Mouse (Mus musculus): Measurements from ENCODE around the gene Abcb9. TPM values are rescaled to one million over a fixed set of nuclear protein-coding genes. Genes with fewer than 3 reads are reported as not detected.

Gene Abcb9
- polyA plus RNA-seq, 1 experiment from 2014 or later, result 3.7 TPM

GRCm38 (mm10) chr5:124043212-124043978 lies 52.2 kb downstream of the Abcb9 start:
- Histone ChIP-seq H3K36me3 (replicated peaks; ENCODE audit: insufficient read depth, low read length) (no peaks in the 10 kb centered on the region), H3K27me3 (ENCODE audit: insufficient read depth, low read length) (no peaks in the 10 kb centered on the region), H3K4me2 (ENCODE audit: low read depth, low read length) (no peak overlapping the region), H3K4me3 (ENCODE audit: low read depth, low read length) (no peak overlapping the region), H3K27ac (ENCODE audit: low read depth) (peak overlapping the region; percentile 56; the same call in 1 of the 2 replicates), H3K9me3 (ENCODE audit: low read length) (no peaks in the 10 kb centered on the region), H3K9ac (replicated peaks) (no peak overlapping the region; the same call in 1 of the 2 replicates), H3K4me1 (ENCODE audit: insufficient read depth) (peaks cover 18% of the 10 kb centered on the region)
- 51% methylated on average over 10 of the region's 10 CpGs for WGBS (ENCODE audit: insufficient replicate concordance)
- ATAC-seq (peak; percentile 50; the same call in 1 of the 2 replicates), DNase-seq (no peak)
- TF ChIP-seq EP300 (IDR thresholded peaks at IDR 0.05; ENCODE audit: low read depth) (no peak), CTCF (IDR thresholded peaks at IDR 0.05; ENCODE audit: low read depth) (no peak)

DNA sequence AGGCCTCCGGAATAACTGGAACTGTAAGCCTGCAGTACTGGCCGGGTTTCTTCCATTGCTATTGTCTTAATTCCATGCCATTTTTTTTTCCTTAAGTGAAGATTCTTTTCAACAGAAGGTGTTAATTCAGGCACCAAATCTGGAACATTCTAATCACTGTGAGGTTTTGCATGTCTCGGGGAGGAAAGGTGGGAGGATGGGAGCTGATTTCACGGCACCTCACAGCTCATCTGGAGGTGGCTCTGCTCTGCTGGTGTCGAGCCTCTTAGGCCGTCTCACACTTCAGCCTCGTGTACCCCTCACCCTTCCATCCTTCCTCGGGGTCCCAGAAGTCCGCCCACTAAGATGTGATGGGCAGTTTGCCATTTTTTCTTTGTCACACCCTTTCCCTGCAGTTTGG lies 54.5 kb downstream of the Abcb9 start:
- Histone ChIP-seq H3K36me3 (replicated peaks; ENCODE audit: insufficient read depth, low read length) (no peaks in the 10 kb centered on the region), H3K4me2 (ENCODE audit: low read depth, low read length) (no peak overlapping the region), H3K27ac (ENCODE audit: low read depth) (no peak overlapping the region), H3K9me3 (ENCODE audit: low read length) (no peaks in the 10 kb centered on the region), H3K9ac (replicated peaks) (no peak overlapping the region), H3K4me3 (ENCODE audit: low read depth, low read length) (no peak overlapping the region), H3K4me1 (ENCODE audit: insufficient read depth) (peaks cover 7% of the 10 kb centered on the region; the same call in 1 of the 2 replicates), H3K27me3 (ENCODE audit: insufficient read depth, low read length) (no peaks in the 10 kb centered on the region)
- ATAC-seq, result no peak
- no peak for DNase-seq
- TF ChIP-seq EP300 (IDR thresholded peaks at IDR 0.05; ENCODE audit: low read depth) (no peak), CTCF (IDR thresholded peaks at IDR 0.05; ENCODE audit: low read depth) (no peak)
- 69% methylated on average over 9 of the region's 9 CpGs for WGBS (ENCODE audit: insufficient replicate concordance)

DNA sequence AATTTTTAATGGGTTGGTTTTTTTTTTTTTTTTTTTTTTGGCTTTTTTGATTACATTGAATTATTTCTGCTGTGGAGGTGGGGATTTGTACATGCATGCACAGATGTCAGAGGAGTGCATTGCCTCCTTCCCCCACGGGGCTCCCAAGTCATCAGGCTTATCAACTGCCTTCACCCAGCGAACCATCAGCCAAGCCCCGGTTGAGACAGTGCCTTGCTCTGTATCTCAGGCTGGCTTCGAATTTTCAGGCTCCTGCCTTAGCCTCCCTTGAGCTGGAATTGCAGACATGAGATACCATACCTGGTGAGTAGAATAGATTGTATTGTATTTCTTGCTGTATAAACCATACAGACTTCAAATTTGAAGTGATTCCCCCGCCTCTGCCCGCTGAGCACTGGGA lies 56.0 kb downstream of the Abcb9 start:
- WGBS (ENCODE audit: insufficient replicate concordance), result 63% methylated on average over 6 of the region's 6 CpGs
- H3K36me3 ChIP-seq (replicated peaks; ENCODE audit: insufficient read depth, low read length), result no peaks in the 10 kb centered on the region
- peaks cover 10% of the 10 kb centered on the region; the same call in 1 of the 2 replicates for H3K4me1 ChIP-seq (ENCODE audit: insufficient read depth)
- H3K4me2 ChIP-seq (ENCODE audit: low read depth, low read length), result no peak overlapping the region
- TF ChIP-seq EP300 (IDR thresholded peaks at IDR 0.05; ENCODE audit: low read depth), result no peak
- no peak for TF ChIP-seq CTCF (IDR thresholded peaks at IDR 0.05; ENCODE audit: low read depth)
- H3K27me3 ChIP-seq (ENCODE audit: insufficient read depth, low read length), result no peaks in the 10 kb centered on the region
- no peak overlapping the region for H3K9ac ChIP-seq (replicated peaks)
- DNase-seq (no peak), ATAC-seq (no peak)
- no peak overlapping the region for H3K4me3 ChIP-seq (ENCODE audit: low read depth, low read length)
- no peaks in the 10 kb centered on the region for H3K9me3 ChIP-seq (ENCODE audit: low read length)
- no peak overlapping the region for H3K27ac ChIP-seq (ENCODE audit: low read depth)

DNA sequence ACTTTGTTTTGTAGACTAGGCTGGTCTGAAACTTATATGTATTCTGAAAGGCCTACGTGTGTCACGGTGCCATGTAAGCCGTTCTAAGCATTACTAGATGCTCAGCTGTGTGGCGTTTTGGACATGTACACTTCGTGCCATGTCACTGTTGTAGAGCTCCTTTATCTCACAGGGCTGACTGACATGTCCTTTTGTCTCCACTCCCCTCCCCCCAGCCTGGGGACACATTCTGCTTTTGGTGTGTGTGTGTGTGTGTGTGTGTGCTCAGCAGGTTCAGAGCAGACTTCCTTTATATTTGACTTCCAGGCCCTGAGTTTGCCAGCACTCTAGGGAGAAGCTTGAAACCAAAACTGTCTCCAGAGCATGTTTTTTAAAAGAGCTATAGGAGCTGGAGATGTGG lies 58.8 kb downstream of the Abcb9 start:
- DNase-seq (no peak), ATAC-seq (no peak)
- no peaks in the 10 kb centered on the region for H3K27me3 ChIP-seq (ENCODE audit: insufficient read depth, low read length)
- no peaks in the 10 kb centered on the region for H3K9me3 ChIP-seq (ENCODE audit: low read length)
- H3K36me3 ChIP-seq (replicated peaks; ENCODE audit: insufficient read depth, low read length), result no peaks in the 10 kb centered on the region
- 54% methylated on average over 5 of the region's 5 CpGs for WGBS (ENCODE audit: insufficient replicate concordance)
- H3K27ac ChIP-seq (ENCODE audit: low read depth), result 0 out of 2 replicates have a peak overlapping the region, but pooled peaks have one; percentile 12
- H3K4me2 ChIP-seq (ENCODE audit: low read depth, low read length), result no peak overlapping the region
- TF ChIP-seq EP300 (IDR thresholded peaks at IDR 0.05; ENCODE audit: low read depth), result no peak
- no peak for TF ChIP-seq CTCF (IDR thresholded peaks at IDR 0.05; ENCODE audit: low read depth)
- H3K9ac ChIP-seq (replicated peaks), result no peak overlapping the region
- peaks cover 11% of the 10 kb centered on the region; the same call in 1 of the 2 replicates for H3K4me1 ChIP-seq (ENCODE audit: insufficient read depth)
- no peak overlapping the region for H3K4me3 ChIP-seq (ENCODE audit: low read depth, low read length)

DNA sequence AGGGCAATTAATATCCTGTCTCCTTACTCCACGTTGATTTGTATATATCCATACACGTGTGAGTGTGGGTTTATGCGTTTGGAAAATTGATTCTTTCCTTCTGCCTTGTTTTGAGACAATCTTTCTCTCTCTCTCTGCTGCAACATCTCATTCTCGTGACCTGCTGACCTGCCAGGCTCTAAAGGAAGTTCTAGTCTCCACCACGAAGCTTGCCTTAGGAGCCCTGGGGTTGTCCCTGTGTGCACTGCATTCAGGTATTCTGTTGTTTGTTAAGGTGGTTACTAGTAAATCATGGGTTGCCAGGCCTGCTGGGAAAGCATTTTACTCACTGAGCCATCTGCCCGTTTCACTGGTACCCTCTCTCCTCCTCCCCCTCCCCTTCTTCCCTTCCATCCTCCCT lies 59.3 kb downstream of the Abcb9 start:
- H3K4me3 ChIP-seq (ENCODE audit: low read depth, low read length), result no peak overlapping the region
- peaks cover 11% of the 10 kb centered on the region; the same call in 1 of the 2 replicates for H3K4me1 ChIP-seq (ENCODE audit: insufficient read depth)
- ATAC-seq (no peak), DNase-seq (no peak)
- H3K9ac ChIP-seq (replicated peaks), result no peak overlapping the region
- 41% methylated on average over 6 of the region's 6 CpGs for WGBS (ENCODE audit: insufficient replicate concordance)
- no peak for TF ChIP-seq EP300 (IDR thresholded peaks at IDR 0.05; ENCODE audit: low read depth)
- no peak for TF ChIP-seq CTCF (IDR thresholded peaks at IDR 0.05; ENCODE audit: low read depth)
- no peaks in the 10 kb centered on the region for H3K9me3 ChIP-seq (ENCODE audit: low read length)
- H3K27ac ChIP-seq (ENCODE audit: low read depth), result no peak overlapping the region
- no peaks in the 10 kb centered on the region for H3K36me3 ChIP-seq (replicated peaks; ENCODE audit: insufficient read depth, low read length)
- no peak overlapping the region for H3K4me2 ChIP-seq (ENCODE audit: low read depth, low read length)
- no peaks in the 10 kb centered on the region for H3K27me3 ChIP-seq (ENCODE audit: insufficient read depth, low read length)

DNA sequence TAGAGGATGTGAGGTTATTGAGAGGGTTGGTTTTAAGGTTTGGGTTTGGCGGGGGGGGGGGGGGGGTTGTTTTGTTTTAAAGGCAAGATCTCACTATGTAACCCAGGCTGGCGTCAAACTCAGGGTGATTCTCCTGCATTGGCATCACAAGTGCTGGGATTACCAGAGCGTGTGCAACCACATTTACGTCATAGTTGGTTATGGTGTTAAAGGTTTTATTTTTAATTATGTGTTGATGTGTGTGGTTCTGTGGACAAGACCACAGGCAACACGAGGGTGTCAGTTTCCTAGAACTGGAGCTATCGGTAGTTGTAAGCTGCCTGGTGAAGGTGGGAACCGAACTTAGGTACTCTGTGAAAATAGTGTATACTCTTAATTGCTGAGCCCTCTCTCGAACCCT lies 59.8 kb downstream of the Abcb9 start:
- no peaks in the 10 kb centered on the region for H3K36me3 ChIP-seq (replicated peaks; ENCODE audit: insufficient read depth, low read length)
- H3K4me1 ChIP-seq (ENCODE audit: insufficient read depth), result peaks cover 12% of the 10 kb centered on the region
- no peaks in the 10 kb centered on the region for H3K27me3 ChIP-seq (ENCODE audit: insufficient read depth, low read length)
- 56% methylated on average over 8 of the region's 8 CpGs for WGBS (ENCODE audit: insufficient replicate concordance)
- no peaks in the 10 kb centered on the region for H3K9me3 ChIP-seq (ENCODE audit: low read length)
- ATAC-seq (no peak), DNase-seq (no peak)
- H3K4me3 ChIP-seq (ENCODE audit: low read depth, low read length), result no peak overlapping the region
- no peak overlapping the region for H3K27ac ChIP-seq (ENCODE audit: low read depth)
- H3K4me2 ChIP-seq (ENCODE audit: low read depth, low read length), result no peak overlapping the region
- H3K9ac ChIP-seq (replicated peaks), result no peak overlapping the region
- TF ChIP-seq EP300 (IDR thresholded peaks at IDR 0.05; ENCODE audit: low read depth) (no peak), CTCF (IDR thresholded peaks at IDR 0.05; ENCODE audit: low read depth) (no peak)
